Mouse (Mus musculus): Measurements from ENCODE around the gene Tmem203. TPM values are rescaled to one million over a fixed set of nuclear protein-coding genes. Genes with fewer than 3 reads are reported as not detected.

The Tmem203 gene
- total and polyA plus RNA-seq, 3 experiments, result 21.2 to 28.3 (median 21.5) TPM

DNA sequence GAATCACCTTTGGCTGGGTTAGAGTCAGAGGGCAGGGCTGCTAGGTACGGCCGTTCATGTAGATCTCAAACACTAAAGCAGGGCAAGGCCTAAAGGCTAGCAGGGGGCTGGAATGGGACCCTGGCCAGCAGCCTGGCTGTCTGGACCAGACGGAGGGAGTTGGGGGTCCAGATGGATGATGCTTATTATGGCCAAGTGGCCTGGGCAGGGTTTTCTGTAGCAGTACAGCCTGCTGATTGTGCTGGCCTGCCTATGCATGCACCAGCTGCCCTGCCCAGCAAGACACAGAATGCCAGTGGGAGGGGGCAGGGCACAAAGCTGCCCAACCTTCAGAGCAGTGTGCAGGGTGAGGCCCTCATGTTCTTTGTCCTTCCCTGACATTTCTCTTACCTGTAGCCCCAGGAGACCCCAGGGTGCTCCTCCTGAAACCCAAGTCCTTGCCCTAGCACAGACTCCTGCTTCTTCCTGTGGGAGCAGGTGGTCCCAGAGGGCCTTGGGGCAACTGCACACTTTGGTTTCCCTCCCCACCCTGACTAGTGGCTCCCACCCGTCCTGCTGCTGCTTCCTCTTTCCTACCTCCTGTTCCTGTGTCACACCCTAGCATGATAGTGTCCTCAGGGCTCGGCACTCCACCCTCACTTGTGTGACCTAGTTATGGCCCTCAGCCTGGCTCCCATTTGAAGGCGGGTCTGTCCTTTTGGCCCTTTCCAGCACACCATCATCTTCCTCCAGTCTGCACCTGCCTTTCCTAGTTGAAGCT, 10.8 kb downstream of the Tmem203 start:
- Histone ChIP-seq H3K27ac (ENCODE audit: insufficient read depth, low read depth) (no peak overlapping the region), H3K4me1 (ENCODE audit: control insufficient read depth in 1 of 2, insufficient read depth in 2 of 2) (peaks cover 23 to 76% of the 10 kb centered on the region in 2 experiments), H3K79me2 (replicated peaks; ENCODE audit: control insufficient read depth, extremely low read depth, insufficient read depth, poor library complexity, severe bottlenecking) (peaks cover 13% of the 10 kb centered on the region), H3K9ac (ENCODE audit: insufficient read depth, low read depth) (peak overlapping the region; percentile 8; the same call in 1 of the 2 replicates), H3K36me3 (replicated peaks in 1 of 2; ENCODE audit: control insufficient read depth in 1 of 2, insufficient read depth in 1 of 2, low read length in 1 of 2) (peaks cover 8 to 40% of the 10 kb centered on the region in 2 experiments), H3K9me3 (replicated peaks; ENCODE audit: low read length) (no peaks in the 10 kb centered on the region), H3K4me3 (replicated peaks in 1 of 3; ENCODE audit: low read depth in 2 of 3, low read length in 2 of 3, poor library complexity in 1 of 3) (peak overlapping the region; percentile 8 to 39 (median 25)), H3K4me2 (ENCODE audit: insufficient read depth, low read depth, poor library complexity, severe bottlenecking) (peak overlapping the region; percentile 48), H3K27me3 (replicated peaks) (no peaks in the 10 kb centered on the region)
- dilution Hi-C loops (cut with MboI; ENCODE audit: extremely low pct_ligation_motif_present, extremely low pct_unique_long_range_greater_than_20kb, low sequenced_read_pairs), result no loop called here
- peak; percentile 41 for DNase-seq (ENCODE audit: extremely low read depth)
- in situ Hi-C loops (cut with MboI; ENCODE audit: low pct_ligation_motif_present, low pct_unique_long_range_greater_than_20kb, low sequenced_read_pairs), result no loop called here
- no peak; the same call in 1 of the 2 replicates for TF ChIP-seq ELF1 (IDR thresholded peaks at IDR 0.05; ENCODE audit: low read depth, low read length)

DNA sequence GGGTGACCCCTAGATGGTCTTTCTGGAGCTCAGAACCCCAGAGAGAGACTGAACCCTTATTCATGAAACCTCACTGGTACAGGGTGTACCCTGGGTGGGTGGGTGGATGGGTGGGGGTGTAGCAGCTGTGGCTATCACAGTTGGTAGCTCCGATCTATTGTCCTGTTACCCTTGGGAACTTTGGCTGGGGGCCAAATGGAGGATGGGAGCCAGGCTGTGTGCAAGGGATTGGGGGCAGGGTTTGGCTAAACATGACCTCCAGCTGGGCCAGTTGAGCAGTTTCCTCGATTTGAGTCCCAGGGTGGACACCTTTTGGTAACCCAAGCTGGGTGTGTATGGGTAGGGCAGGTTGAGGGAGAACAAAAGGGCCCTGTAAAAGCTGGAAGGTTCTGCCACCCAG, 11.5 kb downstream of the Tmem203 start:
- no peak for TF ChIP-seq SMC3 (IDR thresholded peaks at IDR 0.05; ENCODE audit: low read depth, low read length)
- TF ChIP-seq POLR2AphosphoS2 (IDR thresholded peaks at IDR 0.05; ENCODE audit: low read depth, low read length), result no peak
- no peak for TF ChIP-seq MXI1 (IDR thresholded peaks at IDR 0.05; ENCODE audit: low read depth, low read length)
- no peak for TF ChIP-seq MAFK (IDR thresholded peaks at IDR 0.05; ENCODE audit: insufficient replicate concordance, low read length)
- TF ChIP-seq KAT2A (IDR thresholded peaks at IDR 0.05; ENCODE audit: insufficient replicate concordance, low read length), result no peak
- TF ChIP-seq HCFC1 (IDR thresholded peaks at IDR 0.05; ENCODE audit: low read depth, low read length), result no peak
- TF ChIP-seq CHD1 (IDR thresholded peaks at IDR 0.05; ENCODE audit: low read depth, low read length), result no peak
- TF ChIP-seq MAZ (IDR thresholded peaks at IDR 0.05; ENCODE audit: low read depth, low read length), result no peak
- TF ChIP-seq SIN3A (IDR thresholded peaks at IDR 0.05; ENCODE audit: low read length), result no peak
- no peak for TF ChIP-seq UBTF (IDR thresholded peaks at IDR 0.05; ENCODE audit: low read depth, low read length)
- TF ChIP-seq CTCF (conservative IDR thresholded peaks at IDR 0.05 in 1 of 2, IDR thresholded peaks at IDR 0.05 in 1 of 2; ENCODE audit: low read depth in 2 of 2, low read length in 2 of 2), result no peak
- no peak for TF ChIP-seq CHD2 (IDR thresholded peaks at IDR 0.05; ENCODE audit: low read length)
- no peak for TF ChIP-seq POLR2A (IDR thresholded peaks at IDR 0.05; ENCODE audit: low read depth, low read length)
- H3K9me3 ChIP-seq (replicated peaks; ENCODE audit: low read length), result no peaks in the 10 kb centered on the region
- H3K9ac ChIP-seq (ENCODE audit: insufficient read depth, low read depth), result 0 out of 2 replicates have a peak overlapping the region, but pooled peaks have one; percentile 4
- peak overlapping the region; percentile 48 for H3K4me2 ChIP-seq (ENCODE audit: insufficient read depth, low read depth, poor library complexity, severe bottlenecking)
- in situ Hi-C loops (cut with MboI; ENCODE audit: low pct_ligation_motif_present, low pct_unique_long_range_greater_than_20kb, low sequenced_read_pairs), result no loop called here
- dilution Hi-C loops (cut with MboI; ENCODE audit: extremely low pct_ligation_motif_present, extremely low pct_unique_long_range_greater_than_20kb, low sequenced_read_pairs), result no loop called here
- no peaks in the 10 kb centered on the region for H3K27me3 ChIP-seq (replicated peaks)
- no peak for DNase-seq (ENCODE audit: extremely low read depth)
- peaks cover 8 to 42% of the 10 kb centered on the region in 2 experiments for H3K36me3 ChIP-seq (replicated peaks in 1 of 2; ENCODE audit: control insufficient read depth in 1 of 2, insufficient read depth in 1 of 2, low read length in 1 of 2)
- H3K4me3 ChIP-seq (replicated peaks in 1 of 3; ENCODE audit: low read depth in 2 of 3, low read length in 2 of 3, poor library complexity in 1 of 3), result peak overlapping the region in 2 of 3 experiments; percentile 25 to 39
- H3K79me2 ChIP-seq (replicated peaks; ENCODE audit: control insufficient read depth, extremely low read depth, insufficient read depth, poor library complexity, severe bottlenecking), result peaks cover 18% of the 10 kb centered on the region
- peaks cover 23 to 79% of the 10 kb centered on the region in 2 experiments for H3K4me1 ChIP-seq (ENCODE audit: control insufficient read depth in 1 of 2, insufficient read depth in 2 of 2)
- no peak overlapping the region for H3K27ac ChIP-seq (ENCODE audit: insufficient read depth, low read depth)
